Comparison of ENCODE assay signal across 9 mouse cellular contexts in the genomic region with DNA sequence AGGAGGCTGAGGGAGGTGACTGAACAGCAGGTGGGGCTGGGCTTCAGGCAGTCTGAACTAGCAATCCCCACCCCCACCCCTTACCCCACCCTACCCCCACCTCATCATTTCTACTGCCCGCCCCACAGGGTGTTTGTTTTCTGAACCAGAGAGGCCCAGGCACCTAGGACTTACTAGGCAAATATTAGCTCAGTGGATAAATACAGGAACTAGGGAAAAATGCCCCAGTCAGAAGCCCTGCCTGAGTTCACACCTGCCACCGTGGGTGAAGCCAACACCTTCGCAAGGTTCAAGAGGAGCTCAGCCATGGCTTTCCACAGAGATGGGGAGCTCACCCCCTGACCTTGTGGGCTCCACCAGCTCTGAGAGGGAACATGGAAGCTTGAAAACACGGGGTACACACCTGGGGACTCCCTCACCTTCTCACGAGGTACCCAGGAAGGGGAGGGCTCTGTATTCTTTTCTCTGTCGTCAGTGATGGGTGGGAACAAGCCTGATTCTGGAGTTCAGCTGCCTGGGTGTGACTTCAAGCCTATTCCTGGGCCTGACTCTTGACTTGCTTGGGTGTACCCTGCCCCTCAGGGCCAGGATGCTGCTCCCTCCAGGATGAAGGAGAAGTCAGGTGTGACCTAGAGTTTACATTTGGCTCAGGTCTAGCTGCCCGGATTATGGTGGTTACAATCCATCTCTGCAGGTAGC. TPM values are rescaled to one million over a fixed set of nuclear protein-coding genes. Genes with fewer than 3 reads are reported as not detected.
A peak's percentile ranks its signal among the peaks of the same experiment; 100 is the strongest.
DNase-seq lines count a peak whose midpoint lies in the region; ATAC-seq and TF ChIP-seq lines count a peak whose summit lies in the region.
"Had no signal": no experiment of that assay in that cellular context is flagged by ENCODE, and none has a peak within 500 bp of the region (broad histone marks: within the 10 kb centered on the region; RNA-seq: fewer than 3 reads in every experiment).

A gene (plus strand): TSS at position 285 of the 699 bp plus-strand sequence.

- no peak for ATAC-seq in forebrain, embryonic 13.5 days
- peak; percentile 74 for ATAC-seq in intestine, embryonic 15.5 days
- no peak for ATAC-seq in limb, embryonic 11.5 days (ENCODE audit: insufficient number of reproducible peaks, low FRiP score, low TSS enrichment, low read depth)

- H3K4me2 ChIP-seq in forebrain, embryonic 13.5 days: no peak within 1 kb of the TSS
- H3K4me2 ChIP-seq in intestine, embryonic 15.5 days (replicated peaks): peak within 1 kb of the TSS; percentile 37; the same call in 1 of the 2 replicates
- H3K4me2 ChIP-seq in limb, embryonic 11.5 days (ENCODE audit: low read depth, severe bottlenecking): no peak within 1 kb of the TSS
- no peak within 1 kb of the TSS for H3K4me2 ChIP-seq in myocyte (ENCODE audit: low read depth)
- H3K4me2 ChIP-seq: limb, embryonic 13.5 days had no signal

- H3K9ac ChIP-seq in forebrain, embryonic 13.5 days: no peak within 1 kb of the TSS
- H3K9ac ChIP-seq in intestine, embryonic 15.5 days: no peak within 1 kb of the TSS
- H3K9ac ChIP-seq in limb, embryonic 11.5 days (ENCODE audit: low read length): no peak within 1 kb of the TSS
- H3K9ac ChIP-seq: limb, embryonic 13.5 days had no signal

- peaks cover 38% of the 10 kb centered on the region for H3K4me1 ChIP-seq in forebrain, embryonic 13.5 days
- H3K4me1 ChIP-seq in intestine, embryonic 15.5 days (replicated peaks): peaks cover 12% of the 10 kb centered on the region
- peaks cover 14% of the 10 kb centered on the region for H3K4me1 ChIP-seq in limb, embryonic 11.5 days (ENCODE audit: control insufficient read depth, insufficient read depth, low read length)

- no peaks in the 10 kb centered on the region for H3K9me3 ChIP-seq in forebrain, embryonic 13.5 days (replicated peaks)
- H3K9me3 ChIP-seq in intestine, embryonic 15.5 days: no peaks in the 10 kb centered on the region
- no peaks in the 10 kb centered on the region for H3K9me3 ChIP-seq in limb, embryonic 11.5 days (ENCODE audit: control insufficient read depth, low read length)
- H3K9me3 ChIP-seq: limb, embryonic 13.5 days had no signal

- WGBS in forebrain, embryonic 13.5 days: 63% methylated on average over 7 of the region's 7 CpGs
- WGBS in intestine, embryonic 15.5 days: 30% methylated on average over 7 of the region's 7 CpGs
- WGBS in limb, embryonic 11.5 days: 49% methylated on average over 7 of the region's 7 CpGs

- no peaks in the 10 kb centered on the region for H3K27me3 ChIP-seq in forebrain, embryonic 13.5 days
- no peaks in the 10 kb centered on the region for H3K27me3 ChIP-seq in intestine, embryonic 15.5 days (replicated peaks)
- H3K27me3 ChIP-seq in limb, embryonic 11.5 days (ENCODE audit: control insufficient read depth, insufficient read depth, low read length): peaks cover 8% of the 10 kb centered on the region; the same call in 1 of the 2 replicates
- H3K27me3 ChIP-seq in myocyte (ENCODE audit: control insufficient read depth, insufficient read depth, insufficient read length): no peaks in the 10 kb centered on the region

- H3K79me2 ChIP-seq in myocyte (ENCODE audit: control insufficient read depth, insufficient read depth): no peaks in the 10 kb centered on the region

- intact Hi-C loops in left cerebral cortex, adult 2 months (cut with DNase I): no loop called here

- no peak within 1 kb of the TSS for H3K4me3 ChIP-seq in left cerebral cortex, adult 2 months
- no peak within 1 kb of the TSS for H3K4me3 ChIP-seq in forebrain, embryonic 13.5 days
- no peak within 1 kb of the TSS for H3K4me3 ChIP-seq in intestine, embryonic 15.5 days (replicated peaks)
- H3K4me3 ChIP-seq in limb, embryonic 11.5 days (ENCODE audit: low read depth, low read length): no peak within 1 kb of the TSS
- H3K4me3 ChIP-seq in myocyte: no peak within 1 kb of the TSS
- H3K4me3 ChIP-seq: limb, embryonic 13.5 days had no signal

- no peak for TF ChIP-seq POLR2A in myocyte (IDR thresholded peaks at IDR 0.05; ENCODE audit: insufficient read length, low read depth)

- H3K27ac ChIP-seq in left cerebral cortex, adult 2 months: no peak within 1 kb of the TSS
- no peak within 1 kb of the TSS for H3K27ac ChIP-seq in forebrain, embryonic 13.5 days
- H3K27ac ChIP-seq in intestine, embryonic 15.5 days: peak within 1 kb of the TSS; percentile 78
- H3K27ac ChIP-seq in limb, embryonic 11.5 days (replicated peaks; ENCODE audit: low read depth, low read length): no peak within 1 kb of the TSS
- H3K27ac ChIP-seq: limb, embryonic 13.5 days had no signal

- DNase-seq in left cerebral cortex, adult 2 months (ENCODE audit: extremely low spot score in 1 of 2, low spot score in 2 of 2): no peak
- no peak for DNase-seq in left cerebral cortex, adult 9 months (ENCODE audit: low spot score in 2 of 2)
- DNase-seq in limb, embryonic 11.5 days (ENCODE audit: low spot score): no peak
- DNase-seq in embryo, embryonic 9.5 days (ENCODE audit: extremely low spot score): no peak
- no peak for DNase-seq in urinary bladder, postnatal 10 days (ENCODE audit: low spot score)

- no peak within 1 kb of the TSS for H3ac ChIP-seq in myocyte (ENCODE audit: control insufficient read depth, insufficient read length)

- no peak for TF ChIP-seq CTCF in left cerebral cortex, adult 2 months (IDR thresholded peaks at IDR 0.05)

- H3K36me3 ChIP-seq in forebrain, embryonic 13.5 days (ENCODE audit: poor library complexity, severe bottlenecking): no peaks in the 10 kb centered on the region
- no peaks in the 10 kb centered on the region for H3K36me3 ChIP-seq in intestine, embryonic 15.5 days
- H3K36me3 ChIP-seq in limb, embryonic 11.5 days (ENCODE audit: control insufficient read depth, insufficient read depth, low read length): no peaks in the 10 kb centered on the region
- H3K36me3 ChIP-seq in myocyte (ENCODE audit: control insufficient read depth, insufficient read depth): no peaks in the 10 kb centered on the region
- H3K36me3 ChIP-seq: limb, embryonic 13.5 days had no signal

TF ChIP-seq in myocyte, 11 proteins besides CTCF, POLR2A, EP300 and RAD21:
- TF ChIP-seq TCF12 (IDR thresholded peaks at IDR 0.05; ENCODE audit: insufficient read depth, poor library complexity, severe bottlenecking): no peak
- no peak for TF ChIP-seq USF1 (IDR thresholded peaks at IDR 0.05; ENCODE audit: low read depth)
- no peak for TF ChIP-seq POLR2AphosphoS2 (IDR thresholded peaks at IDR 0.05; ENCODE audit: insufficient read length, low read depth)
- TF ChIP-seq TCF3 (IDR thresholded peaks at IDR 0.05; ENCODE audit: insufficient read length, low read depth): no peak
- TF ChIP-seq MYOG (IDR thresholded peaks at IDR 0.05; ENCODE audit: control insufficient read depth in 1 of 3, insufficient read depth in 1 of 3, insufficient read length in 2 of 3, low read depth in 2 of 3): no peak
- no peak for TF ChIP-seq E2F4 (IDR thresholded peaks at IDR 0.05; ENCODE audit: insufficient read depth)
- no peak for TF ChIP-seq SRF (IDR thresholded peaks at IDR 0.05; ENCODE audit: control insufficient read depth, insufficient read length, low read depth)
- TF ChIP-seq CEBPB (IDR thresholded peaks at IDR 0.05; ENCODE audit: insufficient read depth, poor library complexity, severe bottlenecking): no peak
- TF ChIP-seq MAX (IDR thresholded peaks at IDR 0.05; ENCODE audit: low read depth): no peak
- TF ChIP-seq MYOD1 (IDR thresholded peaks at IDR 0.05; ENCODE audit: control insufficient read depth in 1 of 3, insufficient read length in 2 of 3, low read depth in 2 of 3): no peak

RNA-seq across cellular contexts. Expression of the gene that starts here (rescaled TPM):
- total RNA-seq in left cerebral cortex, adult 2 months (2021): 10 to 100 TPM; 77.6 to 86.8 TPM
- polyA plus RNA-seq in forebrain, embryonic 13.5 days (2015; fragmentation: Nextera tagmentation; extraction: Ambion mirVana): 156 and 178 TPM in 2 replicates
- polyA plus RNA-seq in intestine, embryonic 15.5 days (2015; fragmentation: Nextera tagmentation; extraction: Ambion mirVana): 22.4 and 23.8 TPM in 2 replicates
- 10.6 and 11.1 TPM in 2 replicates for polyA plus RNA-seq in limb, embryonic 11.5 days (2014; fragmentation: Nextera tagmentation; extraction: Ambion mirVana)
- 12.4 TPM for polyA plus RNA-seq in myocyte (2012; fragmentation: generic; extraction: Trizol)
